Mouse (Mus musculus) limb, embryonic 12.5 days (tissue): ENCODE results near the gene Rnf34. TPM values are rescaled to one million over a fixed set of nuclear protein-coding genes. Genes with fewer than 3 reads are reported as not detected.

Source experiments
- ATAC-seq: fragments of 200-750 bp; cut with Nextera tagmentation; 2 replicates; pipeline ENCODE4 v1.8.0; 2017; ENCODE audit warnings: low read depth, moderate TSS enrichment; ENCODE audit not compliant: insufficient number of reproducible peaks, insufficient read depth, low FRiP score, low TSS enrichment
- H3K27ac ChIP-seq: fragments of 300-500 bp; sonication (generic); 2 replicates; pipeline ENCODE4 v1.5.1; 2016; ENCODE audit warnings: mild to moderate bottlenecking, moderate library complexity
- H3K27me3 ChIP-seq: fragments of 300-500 bp; sonication (generic); 2 replicates; pipeline ENCODE4 v1.6.1; 2016; ENCODE audit warnings: mild to moderate bottlenecking, moderate library complexity
- H3K36me3 ChIP-seq: fragments of 300-500 bp; sonication (generic); 2 replicates; pipeline ENCODE4 v1.6.1; 2016; ENCODE audit warnings: mild to moderate bottlenecking, moderate library complexity
- H3K4me1 ChIP-seq: fragments of 300-500 bp; sonication (generic); replicated peaks from 2 replicates; pipeline ENCODE4 v1.6.1; 2016
- H3K4me2 ChIP-seq: fragments of 300-500 bp; sonication (generic); 2 replicates; pipeline ENCODE4 v1.6.1; 2016; ENCODE audit warnings: mild to moderate bottlenecking, moderate library complexity
- H3K4me3 ChIP-seq: fragments of 300-500 bp; sonication (generic); replicated peaks from 2 replicates; pipeline ENCODE4 v1.5.1; 2016; ENCODE audit warnings: mild to moderate bottlenecking
- H3K9ac ChIP-seq: fragments of 300-500 bp; sonication (generic); replicated peaks from 2 replicates; pipeline ENCODE4 v1.6.1; 2016; ENCODE audit warnings: mild to moderate bottlenecking, moderate library complexity
- H3K9me3 ChIP-seq: fragments of 300-500 bp; sonication (generic); 2 replicates; pipeline ENCODE4 v1.6.1; 2016; ENCODE audit warnings: mild to moderate bottlenecking, moderate library complexity
- WGBS: fragments of 180-500 bp; shearing (Covaris S2); methylation state at CpG from one replicate; pipeline ENCODE4 v1.1.7; 2016; 5-methylcytosine and 5-hydroxymethylcytosine counted together
- polyA plus RNA-seq: library from polyadenylated mRNA; unstranded; fragments of >200 nt; fragmentation: Nextera tagmentation; extraction: Ambion mirVana; gene quantifications from 2 replicates; pipeline ENCODE4 v1.2.1, GENCODE M21; 2016

Rnf34 gene
- polyA plus RNA-seq, 1 experiment from 2014 or later, result 45.1 TPM

- Histone ChIP-seq H3K4me2 (no peak overlapping the region), H3K9me3 (no peaks in the 10 kb centered on the region), H3K9ac (no peak overlapping the region), H3K36me3 (peaks cover 25% of the 10 kb centered on the region), H3K4me1 (peaks cover 12% of the 10 kb centered on the region), H3K27ac (no peak overlapping the region), H3K27me3 (no peaks in the 10 kb centered on the region), H3K4me3 (no peak overlapping the region)
- no peak for ATAC-seq
- 71% methylated on average over 8 of the region's 8 CpGs for WGBS
Measured at GRCm38 (mm10) chr5:122887926-122888611, 38.2 kb downstream of the Rnf34 start.

GRCm38 (mm10) chr5:122888612-122889214 lies 38.9 kb downstream of the Rnf34 start:
- Histone ChIP-seq H3K27me3 (no peaks in the 10 kb centered on the region), H3K4me1 (peaks cover 12% of the 10 kb centered on the region), H3K4me2 (no peak overlapping the region), H3K36me3 (peaks cover 22% of the 10 kb centered on the region), H3K9ac (no peak overlapping the region), H3K4me3 (no peak overlapping the region), H3K9me3 (no peaks in the 10 kb centered on the region), H3K27ac (no peak overlapping the region)
- ATAC-seq, result no peak
- 88% methylated on average over 16 of the region's 16 CpGs for WGBS

- H3K4me1 ChIP-seq, result peaks cover 21% of the 10 kb centered on the region
- no peak overlapping the region for H3K27ac ChIP-seq
- H3K4me2 ChIP-seq, result no peak overlapping the region
- no peak overlapping the region for H3K9ac ChIP-seq
- WGBS, result 41% methylated on average over 2 of the region's 2 CpGs
- peaks cover 16% of the 10 kb centered on the region for H3K36me3 ChIP-seq
- H3K9me3 ChIP-seq, result no peaks in the 10 kb centered on the region
- ATAC-seq, result no peak
- H3K27me3 ChIP-seq, result no peaks in the 10 kb centered on the region
- H3K4me3 ChIP-seq, result no peak overlapping the region
Measured at GRCm38 (mm10) chr5:122890396-122890795, 40.5 kb downstream of the Rnf34 start.

GRCm38 (mm10) chr5:122893270-122893669 lies 43.4 kb downstream of the Rnf34 start:
- H3K27me3 ChIP-seq, result no peaks in the 10 kb centered on the region
- H3K4me1 ChIP-seq, result peaks cover 26% of the 10 kb centered on the region
- no peak overlapping the region for H3K4me2 ChIP-seq
- no peak overlapping the region for H3K4me3 ChIP-seq
- no peak for ATAC-seq
- H3K36me3 ChIP-seq, result peaks cover 8% of the 10 kb centered on the region
- no peaks in the 10 kb centered on the region for H3K9me3 ChIP-seq
- H3K9ac ChIP-seq, result no peak overlapping the region
- WGBS, result 94% methylated on average over 6 of the region's 6 CpGs
- H3K27ac ChIP-seq, result no peak overlapping the region

GRCm38 (mm10) chr5:122894007-122894637 lies 44.3 kb downstream of the Rnf34 start:
- 93% methylated on average over 5 of the region's 5 CpGs for WGBS
- Histone ChIP-seq H3K9ac (no peak overlapping the region), H3K27me3 (no peaks in the 10 kb centered on the region), H3K27ac (no peak overlapping the region), H3K36me3 (peaks cover 5% of the 10 kb centered on the region), H3K9me3 (no peaks in the 10 kb centered on the region), H3K4me1 (peaks cover 30% of the 10 kb centered on the region), H3K4me3 (no peak overlapping the region), H3K4me2 (no peak overlapping the region)
- ATAC-seq, result no peak

GRCm38 (mm10) chr5:122894821-122895220 lies 45.0 kb downstream of the Rnf34 start:
- H3K27ac ChIP-seq, result no peak overlapping the region

GRCm38 (mm10) chr5:122898153-122898552 lies 48.3 kb downstream of the Rnf34 start:
- H3K4me2 ChIP-seq, result peak overlapping the region; percentile 70
- peak overlapping the region; percentile 89 for H3K4me3 ChIP-seq
- no peak overlapping the region for H3K27ac ChIP-seq
- H3K9me3 ChIP-seq, result no peaks in the 10 kb centered on the region
- no peaks in the 10 kb centered on the region for H3K27me3 ChIP-seq
- H3K4me1 ChIP-seq, result peaks cover 28% of the 10 kb centered on the region
- H3K9ac ChIP-seq, result no peak overlapping the region
- no peak for ATAC-seq
- 76% methylated on average over 6 of the region's 6 CpGs for WGBS
- H3K36me3 ChIP-seq, result no peaks in the 10 kb centered on the region

More at GRCm38 (mm10) chr5:122894821-122895220, 45.0 kb downstream of the Rnf34 start:
- H3K4me3 ChIP-seq, result no peak overlapping the region
- no peaks in the 10 kb centered on the region for H3K9me3 ChIP-seq
- no peaks in the 10 kb centered on the region for H3K27me3 ChIP-seq
- peaks cover 28% of the 10 kb centered on the region for H3K4me1 ChIP-seq
- 79% methylated on average over 4 of the region's 4 CpGs for WGBS
- H3K36me3 ChIP-seq, result peaks cover 5% of the 10 kb centered on the region
- no peak overlapping the region for H3K4me2 ChIP-seq
- no peak overlapping the region for H3K9ac ChIP-seq
- no peak for ATAC-seq

GRCm38 (mm10) chr5:122898963-122899776 lies 49.3 kb downstream of the Rnf34 start:
- no peaks in the 10 kb centered on the region for H3K36me3 ChIP-seq
- ATAC-seq, result no peak
- H3K9me3 ChIP-seq, result no peaks in the 10 kb centered on the region
- 2% methylated on average over 45 of the region's 45 CpGs for WGBS
- H3K27me3 ChIP-seq, result no peaks in the 10 kb centered on the region
- H3K4me2 ChIP-seq, result peak overlapping the region; percentile 70
- peaks cover 28% of the 10 kb centered on the region for H3K4me1 ChIP-seq
- H3K4me3 ChIP-seq, result peak overlapping the region; percentile 89
- peak overlapping the region; percentile 95 for H3K27ac ChIP-seq
- peak overlapping the region; percentile 97 for H3K9ac ChIP-seq

GRCm38 (mm10) chr5:122899777-122900557 lies 50.1 kb downstream of the Rnf34 start:
- Histone ChIP-seq H3K36me3 (no peaks in the 10 kb centered on the region), H3K4me1 (peaks cover 24% of the 10 kb centered on the region), H3K9ac (peak overlapping the region; percentile 97), H3K9me3 (no peaks in the 10 kb centered on the region), H3K27me3 (no peaks in the 10 kb centered on the region), H3K27ac (peak overlapping the region; percentile 95), H3K4me3 (peak overlapping the region; percentile 89), H3K4me2 (peak overlapping the region; percentile 70)
- peak; percentile 99 for ATAC-seq
- WGBS, result under 1% methylated on average over 88 of the region's 120 CpGs

- Histone ChIP-seq H3K4me1 (peaks cover 18% of the 10 kb centered on the region), H3K9me3 (no peaks in the 10 kb centered on the region), H3K27ac (peak overlapping the region; percentile 95), H3K27me3 (no peaks in the 10 kb centered on the region), H3K4me3 (peak overlapping the region; percentile 89), H3K36me3 (no peaks in the 10 kb centered on the region), H3K4me2 (peak overlapping the region; percentile 70), H3K9ac (peak overlapping the region; percentile 97)
- ATAC-seq, result peak; percentile 61
- 2% methylated on average over 33 of the region's 33 CpGs for WGBS
Measured at GRCm38 (mm10) chr5:122900558-122901171, 50.8 kb downstream of the Rnf34 start.
